Mouse (Mus musculus) bone marrow macrophage, adult 2 months (primary cell): ENCODE measurements around the gene Smc2.

Experiments
- CTCF ChIP-seq: IDR thresholded peaks from 2 replicates; pipeline ENCODE4 v1.5.1; 2012; ENCODE audit warnings: low read depth, mild to moderate bottlenecking, low read length, moderate library complexity
- POLR2A ChIP-seq: IDR thresholded peaks from 2 replicates; pipeline ENCODE4 v1.6.1; 2012; ENCODE audit warnings: mild to moderate bottlenecking, low read depth, low read length, borderline replicate concordance

- TF ChIP-seq POLR2A (no peak), CTCF (no peak)
Measured at GRCm38 (mm10) chr4:52411587-52411986, 27.5 kb upstream of the Smc2 start.
